Comparison of ENCODE assay signal across 8 mouse cellular contexts in the genomic region with DNA sequence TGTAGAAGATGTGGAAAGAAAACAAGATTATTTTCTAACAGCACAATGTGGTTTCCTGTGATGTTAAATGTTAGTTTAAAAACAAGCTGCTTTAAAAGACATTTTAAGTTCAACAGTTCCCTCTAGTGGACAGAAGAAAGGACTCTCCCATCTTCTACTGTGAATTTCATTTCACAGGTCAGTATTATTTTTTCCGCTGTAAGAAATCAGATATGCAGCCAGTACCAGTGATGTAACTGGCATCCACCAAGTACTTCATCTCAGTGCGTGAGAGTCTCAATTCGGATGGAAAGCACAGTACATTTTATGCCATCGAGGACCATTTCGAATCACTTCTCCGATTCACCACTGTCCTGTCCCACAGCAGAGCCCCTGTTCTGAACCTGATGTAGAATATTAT. TPM values are rescaled to one million over a fixed set of nuclear protein-coding genes. Genes with fewer than 3 reads are reported as not detected.
DNase-seq lines count a peak whose midpoint lies in the region; ATAC-seq and TF ChIP-seq lines count a peak whose summit lies in the region.

No protein-coding gene starts in this region.

- no peak for DNase-seq in gastrocnemius, adult 2 months
- no peak for DNase-seq in gastrocnemius, postnatal 25 days
- peak; percentile 58 for DNase-seq in thymus, postnatal 0 days (ENCODE audit: low spot score)
- no peak for DNase-seq in thymus, postnatal 25 days
- peak; percentile 85 for DNase-seq in hindbrain, postnatal 0 days (ENCODE audit: low spot score)
- no peak for DNase-seq in spleen, postnatal 36 days (ENCODE audit: low spot score in 2 of 2)
- no peak for DNase-seq in thymus, postnatal 4 days
- no peak for DNase-seq in frontal cortex, postnatal 25 days (ENCODE audit: low spot score in 2 of 2)

- H3K9me3 ChIP-seq in hindbrain, postnatal 0 days (ENCODE audit: low read length) = no peaks in the 10 kb centered on the region

- H3K27ac ChIP-seq in gastrocnemius, adult 2 months = no peak overlapping the region
- H3K27ac ChIP-seq in hindbrain, postnatal 0 days = no peak overlapping the region

- no peaks in the 10 kb centered on the region for H3K4me1 ChIP-seq in hindbrain, postnatal 0 days (ENCODE audit: insufficient read depth, low read length)

- no peaks in the 10 kb centered on the region for H3K27me3 ChIP-seq in hindbrain, postnatal 0 days (ENCODE audit: insufficient read depth, low read length)

- H3K4me2 ChIP-seq in hindbrain, postnatal 0 days (ENCODE audit: low read depth, low read length) = no peak overlapping the region

- WGBS in hindbrain, postnatal 0 days = 66% methylated on average over 6 of the region's 6 CpGs

- no peaks in the 10 kb centered on the region for H3K36me3 ChIP-seq in hindbrain, postnatal 0 days (ENCODE audit: insufficient read depth, low read length)

- no peak overlapping the region for H3K4me3 ChIP-seq in gastrocnemius, adult 2 months
- no peak overlapping the region for H3K4me3 ChIP-seq in hindbrain, postnatal 0 days (ENCODE audit: low read length)

- TF ChIP-seq CTCF in gastrocnemius, adult 2 months (IDR thresholded peaks at IDR 0.05) = peak; percentile 75
- TF ChIP-seq CTCF in hindbrain, postnatal 0 days (IDR thresholded peaks at IDR 0.05; ENCODE audit: low read depth) = peak; percentile 74

- intact Hi-C loops in gastrocnemius, adult 2 months (cut with DNase I) = loop anchor here (2.0 to 10.0 kb wide), 3 partner anchors 46 to 268 kb away; partner anchors contain the start of gene Ccdc171

- ATAC-seq in hindbrain, postnatal 0 days = 0 out of 2 replicates have a peak, but pooled peaks have one; percentile 47

- H3K9ac ChIP-seq in hindbrain, postnatal 0 days (replicated peaks; ENCODE audit: low read length) = no peak overlapping the region

RNA-seq across cellular contexts. Expression of gene Ccdc171, which starts 45.2 kb away (rescaled TPM):
- under 1 TPM; 0.59 to 0.70 TPM for total RNA-seq in gastrocnemius, adult 2 months (2021)
- under 1 TPM; 0.56 to 0.99 TPM for total RNA-seq in gastrocnemius, postnatal 25 days (2021)
- polyA plus RNA-seq in thymus, postnatal 0 days (2015; fragmentation: Nextera tagmentation; extraction: Ambion mirVana) = 5.7 and 6.2 TPM in 2 replicates
- total RNA-seq in hindbrain, postnatal 0 days (2014; rRNA removed) = 1.1 and 3.2 TPM in 2 replicates
- 2.0 and 2.3 TPM in 2 replicates for polyA plus RNA-seq in hindbrain, postnatal 0 days (2015; fragmentation: Nextera tagmentation; extraction: Ambion mirVana)

Comparison
In these comparisons a context has a peak if more than half of its experiments do, and no peak if none do; other contexts are left out.
1. DNase-seq: peak in thymus, postnatal 0 days (single experiment) and hindbrain, postnatal 0 days (single experiment); none in gastrocnemius, adult 2 months (single experiment), gastrocnemius, postnatal 25 days (single experiment), thymus, postnatal 25 days (single experiment), spleen, postnatal 36 days (0 of 2), thymus, postnatal 4 days (single experiment) and frontal cortex, postnatal 25 days (0 of 2).